Mouse (Mus musculus) olfactory bulb, adult 2 months (tissue): ENCODE data around the gene Mrpl27.

Experiments
- CTCF ChIP-seq: fragments of 200-500 bp; IDR thresholded peaks from 2 replicates; pipeline ENCODE4 v1.5.1; 2012; ENCODE audit warnings: low read depth, mild to moderate bottlenecking, low read length, moderate library complexity; ENCODE audit not compliant: insufficient read depth
- POLR2A ChIP-seq: fragments of 200-500 bp; IDR thresholded peaks from 2 replicates; pipeline ENCODE4 v1.6.1; 2012; ENCODE audit warnings: mild to moderate bottlenecking, low read depth, low read length, moderate library complexity; ENCODE audit not compliant: insufficient read depth

- TF ChIP-seq CTCF (no peak), POLR2A (no peak)
These were observed 21.9 kb downstream of the Mrpl27 start for GRCm38 (mm10) chr11:94675446-94675845.
